32 mouse cellular contexts compared by ENCODE assay signal in genomic region chr5:53408235-53408634, GRCm38 (mm10).
"Had no signal": no experiment of that assay in that cellular context is flagged by ENCODE, and none has a peak within 500 bp of the region (broad histone marks: within the 10 kb centered on the region; RNA-seq: fewer than 3 reads in every experiment).

No protein-coding gene starts in this region.

- ATAC-seq: liver, embryonic 12.5 days; liver, postnatal 0 days; lung, postnatal 0 days; midbrain, embryonic 13.5 days; midbrain, embryonic 15.5 days; midbrain, embryonic 16.5 days had no signal

- H3K9ac ChIP-seq: limb, embryonic 12.5 days; limb, embryonic 13.5 days; limb, embryonic 15.5 days; liver, embryonic 12.5 days; liver, embryonic 13.5 days; liver, embryonic 14.5 days; liver, embryonic 15.5 days; liver, postnatal 0 days; lung, embryonic 14.5 days; lung, embryonic 15.5 days; midbrain, embryonic 12.5 days; midbrain, embryonic 13.5 days; midbrain, embryonic 15.5 days; neural tube, embryonic 12.5 days had no signal

- H3K36me3 ChIP-seq: limb, embryonic 10.5 days; limb, embryonic 12.5 days; limb, embryonic 13.5 days; limb, embryonic 15.5 days; liver, embryonic 12.5 days; liver, embryonic 13.5 days; liver, embryonic 15.5 days; lung, embryonic 15.5 days; midbrain, embryonic 10.5 days; midbrain, embryonic 12.5 days; midbrain, embryonic 13.5 days; midbrain, embryonic 15.5 days; neural tube, embryonic 12.5 days had no signal

- DNase-seq: left cerebral cortex, postnatal 4 days; liver; liver, embryonic 13.5 days; liver, postnatal 0 days; lung, adult 18-20 months; lung, adult 2 months; lung, embryonic 14.5 days; lung, postnatal 10 days; lung, postnatal 14 days; lung, postnatal 36 days; lung, postnatal 4 days; midbrain, embryonic 14.5 days had no signal

- H3K27ac ChIP-seq: limb, embryonic 10.5 days; limb, embryonic 12.5 days; limb, embryonic 13.5 days; limb, embryonic 15.5 days; liver, embryonic 12.5 days; liver, embryonic 13.5 days; liver, embryonic 14.5 days; liver, embryonic 15.5 days; lung, embryonic 15.5 days; macrophage; midbrain, embryonic 10.5 days; midbrain, embryonic 12.5 days; midbrain, embryonic 13.5 days; midbrain, embryonic 15.5 days; neural tube, embryonic 12.5 days had no signal

- H3K4me1 ChIP-seq: limb, embryonic 12.5 days; limb, embryonic 13.5 days; limb, embryonic 15.5 days; liver, embryonic 13.5 days; liver, embryonic 15.5 days; lung, embryonic 15.5 days; midbrain, embryonic 10.5 days; midbrain, embryonic 12.5 days; midbrain, embryonic 13.5 days; midbrain, embryonic 15.5 days; neural tube, embryonic 12.5 days had no signal

- H3K27me3 ChIP-seq: limb, embryonic 12.5 days; limb, embryonic 13.5 days; limb, embryonic 15.5 days; liver, embryonic 12.5 days; liver, embryonic 13.5 days; liver, embryonic 15.5 days; lung, embryonic 15.5 days; megakaryocyte, embryonic 14.5 days; midbrain, embryonic 12.5 days; midbrain, embryonic 13.5 days; midbrain, embryonic 15.5 days; neural tube, embryonic 12.5 days had no signal

- H3K9me3 ChIP-seq: limb, embryonic 10.5 days; limb, embryonic 12.5 days; limb, embryonic 13.5 days; limb, embryonic 15.5 days; liver, embryonic 12.5 days; liver, embryonic 13.5 days; liver, embryonic 15.5 days; lung, embryonic 15.5 days; megakaryocyte, embryonic 14.5 days; midbrain, embryonic 10.5 days; midbrain, embryonic 12.5 days; midbrain, embryonic 13.5 days; midbrain, embryonic 15.5 days; neural tube, embryonic 12.5 days had no signal

- H3K4me3 ChIP-seq: limb, embryonic 10.5 days; limb, embryonic 12.5 days; limb, embryonic 13.5 days; limb, embryonic 15.5 days; liver, embryonic 12.5 days; liver, embryonic 13.5 days; liver, embryonic 15.5 days; lung, embryonic 15.5 days; megakaryocyte, embryonic 14.5 days; midbrain, embryonic 10.5 days; midbrain, embryonic 12.5 days; midbrain, embryonic 13.5 days; midbrain, embryonic 15.5 days; myocyte; neural tube, embryonic 12.5 days had no signal

- H3K4me2 ChIP-seq: limb, embryonic 12.5 days; limb, embryonic 13.5 days; limb, embryonic 15.5 days; liver, embryonic 11.5 days; liver, embryonic 12.5 days; liver, embryonic 13.5 days; liver, embryonic 15.5 days; lung, embryonic 14.5 days; lung, embryonic 15.5 days; midbrain, embryonic 11.5 days; midbrain, embryonic 12.5 days; midbrain, embryonic 13.5 days; midbrain, embryonic 15.5 days; neural tube, embryonic 12.5 days had no signal
